Mouse (Mus musculus) left cerebral cortex, adult 9 months (tissue): ENCODE results near the gene Angptl6.
"Not testable (repeated sequence)": the region's sequence is repeated elsewhere in the genome, so short reads cannot be mapped to it uniquely, and the experiment has no call there.

Source experiments
- DNase-seq, 2 experiments: peaks; one replicate each; pipeline ENCODE4 v3.0.0; 2022; ENCODE audit warnings: low spot score in 2 of 2

The Angptl6 gene

DNA sequence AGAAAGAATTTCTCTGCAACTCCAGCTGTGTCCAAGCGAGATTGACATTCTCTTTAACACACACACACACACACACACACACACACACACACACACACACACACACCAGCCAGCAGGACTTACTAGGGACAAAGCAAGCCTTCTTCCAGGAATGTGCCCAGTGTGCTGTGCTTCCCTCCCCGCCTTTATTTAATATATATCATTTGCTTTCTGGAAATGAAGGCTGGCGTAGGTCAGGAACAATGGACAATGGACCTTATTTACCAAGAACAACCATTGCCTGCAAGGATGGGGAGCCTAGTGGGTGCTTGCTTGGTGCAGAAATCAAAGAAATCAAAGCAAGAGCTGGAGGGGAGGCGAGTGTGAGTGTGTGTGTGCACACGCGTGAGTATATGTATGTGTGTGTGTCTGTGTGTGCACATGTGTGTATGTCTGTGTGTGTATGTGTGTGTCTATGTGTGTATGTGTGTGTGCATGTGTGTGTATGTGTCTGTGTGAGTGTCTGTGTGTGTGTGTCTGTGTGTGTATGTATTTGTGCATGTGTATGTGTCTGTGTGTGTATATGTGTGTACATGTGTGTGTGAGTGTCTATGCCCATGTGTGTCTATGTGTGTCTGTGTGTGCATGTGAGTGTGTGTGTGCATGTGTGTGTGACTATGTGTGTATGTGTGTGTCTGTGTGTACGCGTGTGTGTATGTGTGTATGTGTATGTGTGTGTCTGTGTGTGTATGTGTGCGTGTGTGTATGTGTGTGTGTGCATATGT is 42.2 kb downstream of the Angptl6 start:
- DNase-seq = no peak

- DNase-seq = not testable (repeated sequence)
Observed at GRCm38 (mm10) chr9:20835431-20835954, 44.0 kb downstream of the Angptl6 start.

DNA sequence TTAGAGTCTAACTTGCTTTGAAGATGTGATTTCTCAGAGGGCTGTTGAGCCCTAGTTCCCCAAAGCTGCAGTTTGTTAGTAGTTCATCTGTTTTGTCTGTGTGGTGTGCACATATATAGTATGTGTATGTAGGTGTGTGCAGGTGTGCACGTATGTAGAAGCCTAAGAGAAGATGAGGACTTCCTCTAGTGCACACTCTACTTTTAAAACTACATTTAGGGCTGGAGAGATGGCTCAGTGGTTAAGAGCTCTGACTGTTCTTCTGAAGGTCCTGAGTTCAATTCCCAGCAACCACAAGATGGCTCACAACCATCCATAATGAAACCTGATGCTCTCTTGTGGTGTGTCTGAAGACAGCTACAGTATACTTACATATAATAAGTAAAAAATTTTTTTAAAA is 44.6 kb downstream of the Angptl6 start:
- DNase-seq = no peak

DNA sequence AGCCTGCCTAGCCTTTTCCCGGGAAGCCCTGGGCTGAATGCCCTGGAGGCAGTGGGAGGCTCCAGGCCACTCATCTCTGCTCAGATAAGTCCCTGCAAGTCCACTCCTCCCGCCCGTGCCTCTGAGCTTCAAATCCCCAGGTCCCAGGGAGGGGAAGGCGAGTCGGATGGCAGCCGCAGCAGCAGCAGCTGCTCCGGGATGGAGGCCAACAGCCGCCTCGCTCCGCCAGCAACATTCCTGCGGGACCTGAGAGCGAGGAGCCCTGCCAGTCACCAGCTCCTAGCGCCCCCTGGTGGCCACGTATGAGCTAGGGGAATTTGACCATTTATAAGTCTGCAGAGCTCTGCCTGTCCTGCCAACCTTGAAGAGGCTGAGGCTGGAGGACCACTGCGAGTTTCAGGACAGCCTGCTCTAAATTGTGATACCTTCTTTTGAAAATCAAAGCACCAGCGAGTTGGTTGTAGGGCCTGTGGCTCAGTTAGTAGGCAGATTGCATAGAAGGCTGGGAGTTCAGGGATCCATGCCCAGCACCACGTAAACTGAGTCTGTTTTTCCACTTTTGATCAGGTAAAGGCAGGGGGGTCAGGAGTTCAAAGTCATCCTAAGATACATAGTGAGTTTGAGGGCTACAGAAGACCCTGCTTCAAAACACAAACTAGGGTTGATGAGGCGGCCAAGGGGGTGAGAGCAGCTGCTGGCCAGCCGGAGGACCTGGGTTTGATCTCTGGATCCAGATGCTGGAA is 48.5 kb downstream of the Angptl6 start:
- peak; percentile 71 to 96 for DNase-seq

- DNase-seq = no peak
Observed at GRCm38 (mm10) chr9:20828127-20828526, 51.4 kb downstream of the Angptl6 start.

GRCm38 (mm10) chr9:20825781-20826180 is 53.7 kb downstream of the Angptl6 start:
- no peak for DNase-seq
